In the genomic region with DNA sequence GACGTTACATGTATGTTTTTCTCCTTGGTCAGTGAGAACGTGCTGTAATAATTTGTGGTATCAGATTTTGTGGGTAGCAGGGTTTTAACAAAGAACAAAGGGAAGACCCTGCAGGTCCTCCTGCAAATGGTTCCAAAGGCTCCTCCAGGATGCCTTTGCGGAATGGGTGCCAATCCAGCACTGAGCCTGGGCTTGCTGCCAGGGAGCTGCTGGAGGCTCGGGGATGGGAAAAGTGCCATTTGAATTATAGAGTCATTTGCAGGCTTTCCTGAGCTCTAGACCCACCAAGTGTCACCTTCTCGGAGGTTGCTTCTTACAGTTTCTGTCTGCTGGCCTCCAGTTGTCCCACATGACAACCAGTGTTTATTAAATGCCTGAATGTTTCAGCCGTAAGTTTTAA, we compare ENCODE assay signal across 10 mouse cellular contexts. TPM values are rescaled to one million over a fixed set of nuclear protein-coding genes. Genes with fewer than 3 reads are reported as not detected.
DNase-seq lines count a peak whose midpoint lies in the region; ATAC-seq lines count a peak whose summit lies in the region.
"Had no signal": no experiment of that assay in that cellular context is flagged by ENCODE, and none has a peak within 500 bp of the region (broad histone marks: within the 10 kb centered on the region; RNA-seq: fewer than 3 reads in every experiment).

No protein-coding gene starts in this region.

- WGBS in heart, embryonic 10.5 days, result 77% methylated on average over 6 of the region's 6 CpGs

- ATAC-seq in activated CD4-positive, CD25-positive, alpha-beta regulatory T cell, adult 4 months, result no peak

- DNase-seq in heart, adult 18-20 months, result peak; percentile 65 to 78
- no peak for DNase-seq in heart, embryonic 10.5 days (ENCODE audit: low spot score)
- DNase-seq in NIH3T3 (ENCODE audit: low read depth), result peak; percentile 79
- peak; percentile 89 for DNase-seq in cerebellum, postnatal 36 days
- peak; percentile 71 for DNase-seq in kidney, postnatal 10 days
- peak; percentile 57 to 67 for DNase-seq in lung, postnatal 4 days
- DNase-seq in natural killer cell, adult 2 months (ENCODE audit: low spot score in 2 of 2), result no peak

- no peak overlapping the region for H3K4me3 ChIP-seq in heart, embryonic 10.5 days

- H3K36me3 ChIP-seq in heart, embryonic 10.5 days, result peaks cover 8% of the 10 kb centered on the region; the same call in 1 of the 2 replicates

- H3K4me1 ChIP-seq in heart, embryonic 10.5 days, result 0 out of 2 replicates have a peak, but pooled peaks cover 6% of the 10 kb centered on the region

- no peaks in the 10 kb centered on the region for H3K9me3 ChIP-seq in heart, embryonic 10.5 days

- H3K27me3 ChIP-seq in heart, embryonic 10.5 days (ENCODE audit: insufficient read depth, poor library complexity, severe bottlenecking), result no peaks in the 10 kb centered on the region

- H3K27ac ChIP-seq in heart, embryonic 10.5 days, result no peak overlapping the region

RNA-seq across cellular contexts. Expression of a gene that starts 33.9 kb away (rescaled TPM):
- total RNA-seq in heart, adult 18-20 months (2021), result not detected
- polyA plus RNA-seq in heart, embryonic 10.5 days (2016; fragmentation: Nextera tagmentation; extraction: Ambion mirVana), result 0.34 TPM in 1 of 2 replicates, not detected in the other
- not detected for polyA plus RNA-seq in activated CD4-positive, CD25-positive, alpha-beta regulatory T cell, adult 4 months (2017; shearing (Covaris generic))
- total RNA-seq: neutrophil, adult 5-6 weeks had no signal
- polyA plus RNA-seq: large intestine, adult 2 months had no signal

Comparison
In these comparisons a context has a peak if more than half of its experiments do, and no peak if none do; other contexts are left out.
1. DNase-seq: peak in heart, adult 18-20 months (2 of 2), NIH3T3 (single experiment), cerebellum, postnatal 36 days (2 of 2), kidney, postnatal 10 days (single experiment) and lung, postnatal 4 days (2 of 2); none in heart, embryonic 10.5 days (single experiment) and natural killer cell, adult 2 months (0 of 2).